Mouse (Mus musculus) hindbrain, embryonic 13.5 days (tissue): ENCODE results near the gene Nadk2. TPM values are rescaled to one million over a fixed set of nuclear protein-coding genes. Genes with fewer than 3 reads are reported as not detected.

ENCODE experiments used
- ATAC-seq: fragments of 200-750 bp; cut with Nextera tagmentation; 2 replicates; pipeline ENCODE4 v1.8.0; 2017; ENCODE audit warnings: moderate TSS enrichment; ENCODE audit not compliant: low FRiP score
- H3K27ac ChIP-seq: fragments of 300-500 bp; sonication (generic); 2 replicates; pipeline ENCODE4 v1.5.1; 2015; ENCODE audit warnings: inconsistent platforms, mild to moderate bottlenecking, moderate library complexity
- H3K27me3 ChIP-seq: fragments of 300-500 bp; sonication (generic); 2 replicates; pipeline ENCODE4 v1.6.1; 2015; ENCODE audit warnings: mild to moderate bottlenecking, inconsistent platforms
- H3K36me3 ChIP-seq: fragments of 300-500 bp; sonication (generic); 2 replicates; pipeline ENCODE4 v1.6.1; 2015; ENCODE audit warnings: mild to moderate bottlenecking, inconsistent platforms
- H3K4me1 ChIP-seq: fragments of 300-500 bp; sonication (generic); replicated peaks from 2 replicates; pipeline ENCODE4 v1.6.1; 2015; ENCODE audit warnings: inconsistent platforms
- H3K4me2 ChIP-seq: fragments of 300-500 bp; sonication (generic); 2 replicates; pipeline ENCODE4 v1.6.1; 2015; ENCODE audit warnings: inconsistent platforms, mild to moderate bottlenecking, moderate library complexity
- H3K4me3 ChIP-seq: fragments of 300-500 bp; sonication (generic); 2 replicates; pipeline ENCODE4 v1.5.1; 2015; ENCODE audit warnings: mild to moderate bottlenecking, inconsistent platforms
- H3K9ac ChIP-seq: fragments of 300-500 bp; sonication (generic); 2 replicates; pipeline ENCODE4 v1.6.1; 2015; ENCODE audit warnings: mild to moderate bottlenecking, inconsistent platforms
- H3K9me3 ChIP-seq: fragments of 300-500 bp; sonication (generic); 2 replicates; pipeline ENCODE4 v1.6.1; 2016; ENCODE audit warnings: inconsistent platforms
- WGBS: fragments of 180-500 bp; shearing (Covaris S2); methylation state at CpG from one replicate; pipeline ENCODE4 v1.1.7; 2015; 5-methylcytosine and 5-hydroxymethylcytosine counted together
- polyA plus RNA-seq: library from polyadenylated mRNA; unstranded; fragments of >200 nt; fragmentation: Nextera tagmentation; extraction: Ambion mirVana; gene quantifications from 2 replicates; pipeline ENCODE4 v1.2.1, GENCODE M21; 2015

Gene Nadk2
- polyA plus RNA-seq, 1 experiment from 2014 or later: 30.9 TPM

DNA sequence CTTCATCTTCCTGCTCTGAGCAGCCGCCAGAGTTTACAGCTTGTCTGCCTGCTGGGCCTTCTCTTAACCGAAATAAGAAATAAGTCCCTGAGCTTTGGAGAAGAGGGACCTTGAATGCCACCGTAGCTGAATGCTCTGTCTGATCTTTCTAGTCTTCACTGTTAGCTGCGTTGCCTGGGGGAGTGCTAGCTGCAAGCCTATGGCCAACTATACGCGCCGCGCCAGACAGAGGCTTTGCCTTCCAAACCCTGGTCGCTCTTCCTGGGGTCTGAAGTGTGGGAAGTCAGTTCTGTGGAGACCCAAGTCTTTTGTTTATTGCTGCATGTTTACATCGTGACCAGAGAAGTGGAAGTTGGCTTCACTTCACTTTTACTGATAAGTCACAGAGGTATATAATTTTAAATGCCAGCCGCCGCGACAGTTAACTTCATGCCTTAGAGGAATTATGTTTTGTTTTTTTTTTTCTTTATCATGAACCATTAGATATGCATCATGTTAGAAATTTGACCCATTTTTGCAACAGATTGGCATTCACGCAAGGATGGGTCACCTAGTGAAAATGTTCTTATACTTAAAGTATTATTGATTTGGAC is 4.6 kb downstream of the Nadk2 start:
- Histone ChIP-seq H3K27ac (no peak overlapping the region), H3K9me3 (no peaks in the 10 kb centered on the region), H3K27me3 (no peaks in the 10 kb centered on the region), H3K4me1 (peaks cover 39% of the 10 kb centered on the region), H3K4me3 (no peak overlapping the region), H3K9ac (peak overlapping the region; percentile 13; the same call in 1 of the 2 replicates), H3K36me3 (no peaks in the 10 kb centered on the region), H3K4me2 (no peak overlapping the region)
- no peak for ATAC-seq
- 75% methylated on average over 14 of the region's 14 CpGs for WGBS

GRCm38 (mm10) chr15:9078481-9079300 is 7.6 kb downstream of the Nadk2 start:
- 87% methylated on average over 12 of the region's 12 CpGs for WGBS
- H3K4me3 ChIP-seq: no peak overlapping the region
- no peaks in the 10 kb centered on the region for H3K36me3 ChIP-seq
- H3K27me3 ChIP-seq: no peaks in the 10 kb centered on the region
- no peak overlapping the region for H3K9ac ChIP-seq
- no peak overlapping the region for H3K27ac ChIP-seq
- H3K9me3 ChIP-seq: no peaks in the 10 kb centered on the region
- H3K4me2 ChIP-seq: no peak overlapping the region
- ATAC-seq: no peak
- H3K4me1 ChIP-seq: peaks cover 24% of the 10 kb centered on the region

GRCm38 (mm10) chr15:9079626-9080025 is 8.6 kb downstream of the Nadk2 start:
- no peak overlapping the region for H3K9ac ChIP-seq
- no peaks in the 10 kb centered on the region for H3K9me3 ChIP-seq
- no peak overlapping the region for H3K4me3 ChIP-seq
- peaks cover 17% of the 10 kb centered on the region for H3K4me1 ChIP-seq
- H3K27ac ChIP-seq: no peak overlapping the region
- H3K36me3 ChIP-seq: no peaks in the 10 kb centered on the region
- no peak overlapping the region for H3K4me2 ChIP-seq
- WGBS: 72% methylated on average over 5 of the region's 5 CpGs
- no peak for ATAC-seq
- H3K27me3 ChIP-seq: no peaks in the 10 kb centered on the region

- no peak overlapping the region for H3K9ac ChIP-seq
- H3K27ac ChIP-seq: no peak overlapping the region
- no peaks in the 10 kb centered on the region for H3K36me3 ChIP-seq
- no peaks in the 10 kb centered on the region for H3K27me3 ChIP-seq
- no peak overlapping the region for H3K4me2 ChIP-seq
- peaks cover 11% of the 10 kb centered on the region for H3K4me1 ChIP-seq
- no peak overlapping the region for H3K4me3 ChIP-seq
- WGBS: 79% methylated on average over 4 of the region's 4 CpGs
- H3K9me3 ChIP-seq: no peaks in the 10 kb centered on the region
- no peak for ATAC-seq
These were observed 9.1 kb downstream of the Nadk2 start for GRCm38 (mm10) chr15:9080206-9080605.

- Histone ChIP-seq H3K36me3 (peaks cover 4% of the 10 kb centered on the region; the same call in 1 of the 2 replicates), H3K4me1 (peaks cover 6% of the 10 kb centered on the region), H3K27ac (no peak overlapping the region), H3K4me3 (no peak overlapping the region), H3K27me3 (no peaks in the 10 kb centered on the region), H3K9me3 (no peaks in the 10 kb centered on the region), H3K9ac (no peak overlapping the region), H3K4me2 (no peak overlapping the region)
- ATAC-seq: no peak
- 90% methylated on average over 3 of the region's 3 CpGs for WGBS
These were observed 10.2 kb downstream of the Nadk2 start for GRCm38 (mm10) chr15:9081294-9081693.

GRCm38 (mm10) chr15:9082753-9083152 is 11.7 kb downstream of the Nadk2 start:
- Histone ChIP-seq H3K9me3 (no peaks in the 10 kb centered on the region), H3K27me3 (no peaks in the 10 kb centered on the region), H3K4me1 (peaks cover 15% of the 10 kb centered on the region), H3K4me3 (no peak overlapping the region), H3K27ac (no peak overlapping the region), H3K9ac (no peak overlapping the region), H3K36me3 (peaks cover 7% of the 10 kb centered on the region), H3K4me2 (no peak overlapping the region)
- WGBS: 92% methylated on average over 9 of the region's 9 CpGs
- ATAC-seq: no peak

DNA sequence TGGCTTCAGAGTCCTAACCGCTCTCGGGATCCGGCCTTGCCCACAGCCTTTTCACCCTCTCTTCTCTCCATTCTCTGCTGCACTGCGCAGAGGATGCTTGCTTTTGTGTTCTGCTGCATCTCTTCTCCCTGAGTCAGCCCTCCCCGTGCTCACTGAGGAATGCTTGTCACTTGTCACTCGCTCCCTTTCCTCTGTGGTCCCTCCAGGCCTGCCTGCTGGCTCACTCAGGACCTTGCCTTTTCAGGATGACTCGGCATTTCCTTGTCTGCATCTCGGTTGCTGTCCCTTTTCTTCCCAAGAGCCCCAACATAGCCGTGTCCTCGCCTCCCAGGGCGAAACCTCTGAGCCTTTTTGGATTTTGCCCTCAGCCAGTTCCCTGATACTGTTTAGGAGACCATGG is 15.8 kb downstream of the Nadk2 start:
- Histone ChIP-seq H3K4me1 (peaks cover 9% of the 10 kb centered on the region; the same call in 1 of the 2 replicates), H3K9ac (no peak overlapping the region), H3K4me2 (no peak overlapping the region), H3K36me3 (peaks cover 14% of the 10 kb centered on the region), H3K4me3 (no peak overlapping the region), H3K27ac (no peak overlapping the region), H3K9me3 (no peaks in the 10 kb centered on the region), H3K27me3 (no peaks in the 10 kb centered on the region)
- ATAC-seq: peak; percentile 63; the same call in 1 of the 2 replicates
- 49% methylated on average over 11 of the region's 11 CpGs for WGBS

GRCm38 (mm10) chr15:9087421-9087820 is 16.4 kb downstream of the Nadk2 start:
- H3K27ac ChIP-seq: no peak overlapping the region
- ATAC-seq: no peak
- no peak overlapping the region for H3K4me3 ChIP-seq
- no peaks in the 10 kb centered on the region for H3K27me3 ChIP-seq
- no peak overlapping the region for H3K9ac ChIP-seq
- WGBS: 78% methylated on average over 5 of the region's 5 CpGs
- H3K4me1 ChIP-seq: peaks cover 9% of the 10 kb centered on the region; the same call in 1 of the 2 replicates
- H3K9me3 ChIP-seq: no peaks in the 10 kb centered on the region
- H3K36me3 ChIP-seq: peaks cover 15% of the 10 kb centered on the region
- H3K4me2 ChIP-seq: no peak overlapping the region

DNA sequence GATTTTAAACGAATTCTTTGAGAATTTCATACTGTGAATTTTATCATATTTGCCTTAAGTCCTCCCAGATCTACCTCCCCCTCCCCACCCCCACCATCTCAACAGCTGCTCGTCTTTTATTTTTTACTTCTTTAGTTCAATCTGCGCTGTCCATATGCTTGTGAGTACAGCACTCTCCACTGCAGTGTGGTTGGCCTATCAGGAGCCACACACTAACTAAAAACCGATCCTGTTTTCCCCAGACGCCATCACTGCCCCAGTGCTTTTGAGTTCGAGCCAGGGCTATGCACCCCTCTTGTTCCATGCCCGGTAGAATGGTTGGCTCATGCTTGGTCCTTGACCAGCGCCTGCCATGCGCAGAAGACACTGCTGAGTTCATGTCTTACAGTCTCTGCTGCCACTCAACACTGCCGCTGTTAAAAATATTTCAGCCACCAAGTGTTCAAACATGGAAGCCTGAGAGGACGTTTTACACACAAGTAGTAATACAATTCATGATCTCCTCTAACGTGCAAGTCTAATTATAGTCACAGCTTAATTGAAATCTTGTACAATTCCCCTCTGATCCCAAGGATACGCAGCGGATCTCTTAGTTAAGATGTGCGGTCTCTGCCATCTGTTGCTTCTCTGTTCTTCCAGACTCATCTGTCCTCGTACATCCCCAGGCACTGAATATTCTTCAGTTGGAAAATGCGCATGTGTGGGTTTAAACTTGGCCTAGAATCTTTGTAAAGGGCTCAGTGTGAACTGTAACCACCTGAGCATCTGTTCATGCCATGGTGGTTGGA is 17.0 kb downstream of the Nadk2 start:
- 87% methylated on average over 17 of the region's 17 CpGs for WGBS
- ATAC-seq: no peak

GRCm38 (mm10) chr15:9088683-9089072 is 17.6 kb downstream of the Nadk2 start:
- Histone ChIP-seq H3K27ac (no peak overlapping the region), H3K9me3 (no peaks in the 10 kb centered on the region), H3K4me1 (peaks cover 9% of the 10 kb centered on the region; the same call in 1 of the 2 replicates), H3K27me3 (no peaks in the 10 kb centered on the region), H3K4me2 (no peak overlapping the region), H3K36me3 (peaks cover 25% of the 10 kb centered on the region), H3K4me3 (no peak overlapping the region), H3K9ac (no peak overlapping the region)
- 0 out of 2 replicates have a peak, but pooled peaks have one; percentile 28 for ATAC-seq
- 64% methylated on average over 8 of the region's 8 CpGs for whole genome bisulfite sequencing

More for the DNA sequence above, 17.0 kb downstream of the Nadk2 start:
- H3K4me2 ChIP-seq: no peak overlapping the region
- H3K9ac ChIP-seq: no peak overlapping the region
- H3K36me3 ChIP-seq: peaks cover 20% of the 10 kb centered on the region
- no peaks in the 10 kb centered on the region for H3K9me3 ChIP-seq
- H3K4me1 ChIP-seq: peaks cover 9% of the 10 kb centered on the region; the same call in 1 of the 2 replicates
- H3K4me3 ChIP-seq: no peak overlapping the region
- no peaks in the 10 kb centered on the region for H3K27me3 ChIP-seq
- H3K27ac ChIP-seq: no peak overlapping the region

DNA sequence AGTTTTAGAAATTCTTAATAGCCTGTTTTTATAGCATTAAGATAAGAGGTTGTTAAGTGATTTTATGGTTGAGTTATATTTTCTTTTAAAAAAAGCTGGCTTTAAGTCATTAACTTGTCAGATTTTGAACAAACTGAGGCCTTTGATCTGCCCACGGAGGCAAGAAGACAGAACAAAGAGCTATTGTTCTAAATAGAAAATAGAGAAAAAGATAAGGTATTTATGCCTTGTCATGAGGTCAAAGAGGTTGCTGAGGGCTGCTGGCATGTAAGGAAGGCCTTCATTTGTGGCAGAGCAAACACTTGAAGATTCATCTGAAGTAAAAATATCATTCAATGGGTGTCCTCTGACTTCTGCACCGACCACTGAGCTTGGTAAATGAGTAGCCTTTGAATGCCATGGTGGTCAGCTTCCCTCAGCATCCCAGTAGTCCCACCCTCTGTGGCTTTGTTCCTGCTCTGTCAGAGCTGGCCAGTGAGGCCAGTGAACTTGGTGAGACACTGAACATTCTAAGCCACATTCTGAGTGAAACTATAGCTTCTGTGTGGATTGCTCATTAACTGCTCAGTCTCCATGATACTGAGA is 18.2 kb downstream of the Nadk2 start:
- Histone ChIP-seq H3K36me3 (peaks cover 27% of the 10 kb centered on the region), H3K27ac (no peak overlapping the region), H3K4me1 (peaks cover 12% of the 10 kb centered on the region), H3K4me2 (no peak overlapping the region), H3K27me3 (no peaks in the 10 kb centered on the region), H3K4me3 (no peak overlapping the region), H3K9ac (no peak overlapping the region), H3K9me3 (no peaks in the 10 kb centered on the region)
- no peak for ATAC-seq
- WGBS: 10% methylated on average over 2 of the region's 2 CpGs

DNA sequence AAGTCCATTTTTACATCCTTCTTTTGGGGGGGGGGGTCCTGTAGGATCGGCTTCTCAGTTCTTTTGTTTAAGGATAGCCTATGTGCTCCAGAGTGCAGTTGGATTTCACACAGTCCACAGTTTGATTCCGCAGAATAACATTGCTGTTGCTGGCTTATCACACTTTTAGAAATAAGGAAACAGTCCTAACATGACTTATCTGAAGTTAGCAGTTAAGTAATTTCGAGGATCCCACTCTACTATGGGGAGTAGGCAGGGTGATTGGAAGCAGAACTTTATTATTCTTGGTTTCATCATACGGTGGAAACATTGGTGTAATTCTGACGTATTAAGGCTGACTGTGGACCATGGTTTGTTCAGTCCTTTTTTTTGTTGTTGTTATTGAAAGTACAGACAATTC is 19.6 kb downstream of the Nadk2 start:
- ATAC-seq: no peak
- Histone ChIP-seq H3K9ac (no peak overlapping the region), H3K27me3 (no peaks in the 10 kb centered on the region), H3K4me1 (peaks cover 18% of the 10 kb centered on the region), H3K4me2 (no peak overlapping the region), H3K4me3 (no peak overlapping the region), H3K36me3 (peaks cover 27% of the 10 kb centered on the region), H3K9me3 (no peaks in the 10 kb centered on the region), H3K27ac (no peak overlapping the region)
- WGBS: 97% methylated on average over 5 of the region's 5 CpGs
